Mouse (Mus musculus): ENCODE results near the gene Atcay. TPM values are rescaled to one million over a fixed set of nuclear protein-coding genes. Genes with fewer than 3 reads are reported as not detected.

Gene Atcay
- 0.14 and 0.29 TPM in 2 replicates for polyA plus RNA-seq (2015; fragmentation: Nextera tagmentation; extraction: Ambion mirVana)

DNA sequence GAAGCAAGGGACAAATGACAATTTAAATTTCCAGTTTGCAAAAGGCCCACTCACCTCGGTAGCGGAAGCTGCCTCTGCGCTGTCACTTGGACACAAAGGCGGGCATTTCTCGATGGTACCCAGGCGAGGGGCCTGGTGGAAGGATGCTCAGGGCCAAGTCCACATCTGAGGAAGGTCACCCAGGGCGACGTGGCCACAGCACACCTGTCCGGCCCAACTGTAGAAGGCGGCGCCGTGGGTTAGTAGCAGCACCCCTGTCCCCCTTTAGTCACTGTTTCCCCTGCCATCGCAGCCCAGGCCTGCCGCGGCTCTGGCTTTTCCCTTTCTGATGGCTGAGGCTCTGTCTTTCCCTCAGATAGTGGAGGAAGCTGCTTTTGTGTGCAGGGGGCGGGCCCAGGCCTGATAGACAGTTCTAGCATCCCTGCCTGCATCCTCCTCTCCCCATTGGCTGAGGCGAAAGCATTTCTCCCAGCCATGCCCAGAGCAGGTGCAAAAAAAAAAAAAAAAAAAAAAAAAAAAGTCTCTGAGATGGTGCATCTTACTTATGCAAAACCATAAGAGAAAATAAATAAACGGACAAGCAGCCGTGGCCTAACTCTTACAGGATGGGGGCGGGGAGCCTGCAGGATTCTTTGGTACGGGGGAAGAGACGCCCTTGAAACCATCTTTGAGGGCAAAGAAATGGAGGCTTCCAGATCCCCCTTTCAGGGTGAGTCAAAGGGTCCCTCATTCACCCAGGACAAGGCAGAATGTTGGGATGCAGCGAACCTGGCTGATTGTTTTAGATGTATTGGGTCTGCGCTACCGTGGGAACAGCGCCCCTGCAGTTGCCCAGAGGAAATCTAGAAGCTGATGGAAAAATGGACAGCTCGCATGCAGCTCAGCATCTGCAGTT lies at the start of gene Atcay:
Atcay (minus strand) TSS at position 396 of the 895 bp plus-strand sequence.
- 10% methylated on average over 27 of the region's 27 CpGs for WGBS
- no peak within 1 kb of the TSS for H3K27ac ChIP-seq
- peaks cover 41% of the 10 kb centered on the region for H3K27me3 ChIP-seq
- H3K9ac ChIP-seq = no peak within 1 kb of the TSS
- H3K4me3 ChIP-seq = no peak within 1 kb of the TSS
- peaks cover 12% of the 10 kb centered on the region for H3K4me1 ChIP-seq
- no peaks in the 10 kb centered on the region for H3K9me3 ChIP-seq
- H3K4me2 ChIP-seq = no peak within 1 kb of the TSS
- H3K36me3 ChIP-seq = no peaks in the 10 kb centered on the region
- no peak for ATAC-seq (ENCODE audit: borderline replicate concordance, extremely low read depth, low FRiP score, low TSS enrichment)

DNA sequence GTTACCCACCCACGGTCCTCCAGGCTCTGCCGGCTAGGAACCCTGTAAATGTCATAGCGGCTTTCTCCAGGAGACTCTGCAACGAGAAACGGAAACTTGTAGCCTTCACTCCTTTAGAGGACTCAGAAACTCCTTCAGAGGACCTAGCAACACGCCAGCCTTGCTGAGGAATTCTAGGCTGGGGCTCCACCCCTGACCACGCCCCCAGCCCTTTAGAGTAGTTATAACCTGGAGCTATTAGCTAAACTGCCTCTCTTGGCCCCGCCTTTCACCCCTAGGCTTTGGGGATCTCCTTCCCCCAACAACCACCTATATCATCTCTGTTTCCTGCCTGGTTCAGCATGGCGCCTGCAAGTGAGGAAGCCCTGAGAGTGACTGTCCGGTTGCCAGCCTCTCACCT lies 48.9 kb upstream of the Atcay start:
- Histone ChIP-seq H3K27ac (no peak overlapping the region), H3K4me2 (no peak overlapping the region), H3K36me3 (no peaks in the 10 kb centered on the region), H3K9me3 (no peaks in the 10 kb centered on the region), H3K27me3 (peaks cover 35% of the 10 kb centered on the region), H3K4me1 (peaks cover 8% of the 10 kb centered on the region), H3K4me3 (no peak overlapping the region), H3K9ac (no peak overlapping the region)
- WGBS = 32% methylated on average over 10 of the region's 10 CpGs
- ATAC-seq (ENCODE audit: borderline replicate concordance, extremely low read depth, low FRiP score, low TSS enrichment) = no peak

DNA sequence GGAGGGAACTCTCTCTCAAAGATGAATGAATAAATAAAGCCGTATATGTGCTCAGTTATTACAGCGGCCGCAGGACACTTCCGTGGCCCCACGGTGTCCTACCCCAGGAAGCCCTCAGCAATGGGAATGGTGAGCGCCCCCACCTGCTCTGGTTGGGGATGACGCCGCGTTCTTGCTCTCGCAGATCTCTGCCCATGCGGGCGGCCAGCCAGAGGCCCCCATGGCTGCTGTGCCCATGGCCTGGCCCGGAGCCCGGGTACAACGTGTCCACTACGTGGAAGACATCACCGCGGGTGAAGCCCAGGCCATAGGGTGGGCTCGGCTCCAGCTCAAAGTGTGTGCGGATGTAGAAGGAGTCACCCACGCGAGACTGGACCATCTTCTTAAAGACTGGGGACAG lies 47.0 kb upstream of the Atcay start:
- H3K9ac ChIP-seq = no peak overlapping the region
- peaks cover 9% of the 10 kb centered on the region for H3K36me3 ChIP-seq
- no peak for ATAC-seq (ENCODE audit: borderline replicate concordance, extremely low read depth, low FRiP score, low TSS enrichment)
- WGBS = 72% methylated on average over 22 of the region's 22 CpGs
- H3K4me1 ChIP-seq = peaks cover 6% of the 10 kb centered on the region
- no peak overlapping the region for H3K27ac ChIP-seq
- no peak overlapping the region for H3K4me3 ChIP-seq
- no peak overlapping the region for H3K4me2 ChIP-seq
- H3K27me3 ChIP-seq = peaks cover 18% of the 10 kb centered on the region
- no peaks in the 10 kb centered on the region for H3K9me3 ChIP-seq

DNA sequence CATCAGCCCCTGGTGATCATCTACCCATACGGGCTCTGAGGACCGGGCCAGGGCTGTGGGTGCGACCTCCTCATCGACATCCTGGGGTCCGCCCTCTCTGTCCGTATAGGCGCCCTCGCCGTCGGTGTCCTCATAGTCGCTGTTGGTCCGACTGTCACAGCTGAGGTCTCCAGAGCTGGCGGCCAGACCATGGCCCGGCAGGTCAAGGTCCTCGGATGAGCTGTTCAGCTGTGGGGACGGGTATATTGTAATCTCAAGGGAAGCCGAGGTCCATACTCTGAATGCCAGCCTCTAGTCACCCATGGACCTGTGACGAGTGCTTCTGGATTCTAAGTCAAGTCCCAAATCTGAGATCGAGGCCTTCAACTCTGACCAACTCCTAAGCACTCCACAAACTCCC lies 43.2 kb upstream of the Atcay start:
- H3K4me2 ChIP-seq = no peak overlapping the region
- peaks cover 31% of the 10 kb centered on the region for H3K36me3 ChIP-seq
- no peaks in the 10 kb centered on the region for H3K27me3 ChIP-seq
- no peaks in the 10 kb centered on the region for H3K9me3 ChIP-seq
- no peak overlapping the region for H3K9ac ChIP-seq
- H3K4me3 ChIP-seq = no peak overlapping the region
- peaks cover 6% of the 10 kb centered on the region for H3K4me1 ChIP-seq
- WGBS = 94% methylated on average over 19 of the region's 19 CpGs
- no peak for ATAC-seq (ENCODE audit: borderline replicate concordance, extremely low read depth, low FRiP score, low TSS enrichment)
- H3K27ac ChIP-seq = no peak overlapping the region

DNA sequence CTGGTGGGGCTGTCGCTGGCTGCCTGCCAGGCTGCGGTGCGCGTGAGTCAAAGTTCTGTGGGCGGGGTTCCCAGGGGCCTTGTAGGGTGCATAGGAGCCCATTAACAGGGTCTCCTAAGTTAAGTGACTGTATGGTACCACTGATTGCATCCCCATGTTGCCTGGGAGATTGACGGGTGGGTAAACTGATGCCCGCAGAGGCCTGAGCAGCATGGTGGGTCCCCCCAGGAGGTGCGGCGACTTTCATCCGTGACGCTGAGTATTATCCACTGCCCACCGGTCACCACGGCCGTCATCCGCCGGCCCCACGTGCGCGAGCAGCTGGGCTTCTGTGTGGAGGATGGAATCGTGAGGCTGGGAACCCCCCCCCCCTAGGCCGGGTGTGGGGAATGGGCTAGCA lies 41.7 kb upstream of the Atcay start:
- Histone ChIP-seq H3K27me3 (no peaks in the 10 kb centered on the region), H3K9ac (no peak overlapping the region), H3K4me3 (no peak overlapping the region), H3K36me3 (peaks cover 31% of the 10 kb centered on the region), H3K27ac (no peak overlapping the region), H3K9me3 (no peaks in the 10 kb centered on the region), H3K4me1 (peaks cover 16% of the 10 kb centered on the region), H3K4me2 (no peak overlapping the region)
- no peak for ATAC-seq (ENCODE audit: borderline replicate concordance, extremely low read depth, low FRiP score, low TSS enrichment)
- WGBS = 90% methylated on average over 21 of the region's 21 CpGs

DNA sequence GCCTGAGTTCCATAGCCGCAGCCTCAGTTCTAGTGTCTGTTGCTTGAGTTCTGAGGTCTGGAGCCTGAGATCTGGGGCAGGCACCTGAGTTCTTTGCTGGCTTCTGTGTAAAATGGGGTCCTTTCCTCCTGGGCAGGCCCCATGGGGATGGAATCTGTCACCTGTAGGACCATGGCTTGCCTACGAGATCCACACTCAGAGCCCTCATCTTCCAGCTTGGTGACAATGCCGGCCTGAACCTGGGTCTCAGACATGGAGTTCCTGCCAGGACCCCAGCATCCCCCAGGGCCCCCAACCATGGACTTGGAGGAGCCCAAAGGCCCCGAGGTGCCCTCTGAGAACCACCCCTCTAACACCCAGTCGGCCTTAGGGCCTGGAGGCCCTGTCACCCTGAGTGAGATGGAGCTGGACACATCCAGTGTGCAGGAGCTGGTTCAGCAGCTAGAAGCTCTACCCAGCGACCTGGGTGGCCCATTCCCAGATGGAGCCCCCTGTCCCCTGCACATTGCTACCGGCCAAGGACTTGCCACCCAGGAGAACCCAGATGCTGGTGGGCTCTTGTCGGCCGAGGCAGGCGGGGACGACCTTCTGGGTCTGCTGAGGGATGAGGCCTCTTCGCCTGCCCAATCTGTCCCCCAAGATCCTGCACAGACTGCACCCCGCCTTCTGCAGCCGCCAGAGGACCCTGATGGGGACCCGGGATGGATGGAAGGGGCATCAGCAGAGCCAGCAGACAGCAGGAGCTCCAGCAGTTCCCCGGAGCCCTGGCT lies 38.2 kb upstream of the Atcay start:
- H3K4me1 ChIP-seq = peaks cover 23% of the 10 kb centered on the region
- H3K36me3 ChIP-seq = peaks cover 42% of the 10 kb centered on the region
- H3K4me3 ChIP-seq = peak overlapping the region; percentile 58
- H3K9ac ChIP-seq = peak overlapping the region; percentile 74
- 75% methylated on average over 16 of the region's 16 CpGs for WGBS
- H3K27me3 ChIP-seq = no peaks in the 10 kb centered on the region
- no peak for ATAC-seq (ENCODE audit: borderline replicate concordance, extremely low read depth, low FRiP score, low TSS enrichment)
- H3K9me3 ChIP-seq = no peaks in the 10 kb centered on the region
- no peak overlapping the region for H3K27ac ChIP-seq
- peak overlapping the region; percentile 83 for H3K4me2 ChIP-seq

DNA sequence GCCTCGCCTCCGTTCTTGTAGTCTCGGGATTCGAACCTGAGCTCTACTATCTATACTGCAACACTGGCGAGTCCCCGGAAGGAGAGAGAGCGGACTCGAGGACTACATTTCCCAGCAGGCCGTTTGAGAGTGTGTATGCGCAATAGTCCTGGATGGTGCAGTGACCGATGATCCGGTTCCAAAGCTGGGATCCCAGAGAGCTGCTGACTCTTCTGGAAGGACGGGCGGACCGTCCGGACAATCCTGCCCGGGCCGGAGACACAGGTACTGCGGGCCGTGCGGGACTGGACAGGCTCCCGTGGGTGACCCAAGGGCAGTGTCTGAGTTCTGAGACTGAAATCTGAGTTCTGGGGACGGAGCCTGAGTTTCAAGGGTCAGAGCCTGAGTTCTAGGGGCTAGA lies 37.4 kb upstream of the Atcay start:
- H3K4me2 ChIP-seq = peak overlapping the region; percentile 83
- peak overlapping the region; percentile 58 for H3K4me3 ChIP-seq
- H3K4me1 ChIP-seq = peaks cover 23% of the 10 kb centered on the region
- peaks cover 45% of the 10 kb centered on the region for H3K36me3 ChIP-seq
- no peaks in the 10 kb centered on the region for H3K9me3 ChIP-seq
- no peaks in the 10 kb centered on the region for H3K27me3 ChIP-seq
- ATAC-seq (ENCODE audit: borderline replicate concordance, extremely low read depth, low FRiP score, low TSS enrichment) = peak; percentile 41; the same call in 1 of the 2 replicates
- H3K27ac ChIP-seq = peak overlapping the region; percentile 30; the same call in 1 of the 2 replicates
- peak overlapping the region; percentile 74 for H3K9ac ChIP-seq
- 2% methylated on average over 23 of the region's 23 CpGs for WGBS

DNA sequence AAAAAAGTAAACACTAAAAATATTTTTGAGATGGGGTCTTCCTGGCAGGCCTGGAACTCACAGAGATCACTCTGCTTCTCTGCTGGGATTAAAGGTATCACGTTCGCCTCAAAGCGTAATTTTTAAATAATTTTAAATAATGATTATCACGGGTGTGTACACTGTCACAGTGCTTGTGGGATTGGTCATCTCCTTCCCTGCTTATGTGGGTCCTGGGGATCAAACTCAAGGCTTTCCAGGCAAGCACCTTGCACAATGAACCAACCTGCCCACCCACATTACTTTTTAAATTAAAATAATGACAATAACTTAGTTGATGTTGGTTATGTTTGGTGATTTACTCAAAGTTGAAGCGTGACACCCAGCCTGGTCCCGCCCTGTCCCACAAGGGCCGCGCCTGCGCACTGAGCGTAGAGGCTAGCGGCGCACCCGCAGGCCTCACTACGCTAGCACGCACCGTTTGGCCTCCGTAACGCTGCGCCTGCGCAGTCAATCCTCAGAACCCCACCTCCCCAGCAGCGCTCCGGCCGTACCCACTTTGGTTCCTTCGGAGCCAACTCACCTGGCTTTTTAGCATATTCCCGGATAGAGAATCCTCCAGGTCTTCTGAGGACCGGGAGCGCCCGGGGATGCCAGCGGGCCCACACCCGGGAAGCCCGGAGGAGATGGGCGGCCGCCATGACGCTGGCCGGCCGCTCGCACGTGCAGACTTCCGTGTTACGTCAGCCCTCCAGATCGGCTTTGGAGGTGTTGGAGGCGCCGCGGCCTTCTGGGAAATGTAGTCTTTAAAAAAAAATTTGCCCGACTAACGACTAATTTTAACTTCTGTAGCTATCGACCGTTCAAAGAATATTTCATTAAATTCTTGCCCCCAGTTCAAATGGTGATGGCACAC lies 35.8 kb upstream of the Atcay start, which contains the start of the genes Mrpl54 and Apba3:
Mrpl54 (minus strand) TSS at position 724 of the 895 bp plus-strand sequence.
Apba3 (plus strand) TSS at position 750 of the 895 bp plus-strand sequence.
- Histone ChIP-seq H3K4me2 (peak within 1 kb of the TSS; percentile 83), H3K36me3 (peaks cover 31% of the 10 kb centered on the region), H3K27ac (peak within 1 kb of the TSS; percentile 84), H3K4me1 (peaks cover 23% of the 10 kb centered on the region), H3K9ac (peak within 1 kb of the TSS; percentile 85), H3K4me3 (peak within 1 kb of the TSS; percentile 85), H3K9me3 (no peaks in the 10 kb centered on the region), H3K27me3 (no peaks in the 10 kb centered on the region)
- WGBS = under 1% methylated on average over 48 of the region's 48 CpGs
- ATAC-seq (ENCODE audit: borderline replicate concordance, extremely low read depth, low FRiP score, low TSS enrichment) = peak; percentile 93

DNA sequence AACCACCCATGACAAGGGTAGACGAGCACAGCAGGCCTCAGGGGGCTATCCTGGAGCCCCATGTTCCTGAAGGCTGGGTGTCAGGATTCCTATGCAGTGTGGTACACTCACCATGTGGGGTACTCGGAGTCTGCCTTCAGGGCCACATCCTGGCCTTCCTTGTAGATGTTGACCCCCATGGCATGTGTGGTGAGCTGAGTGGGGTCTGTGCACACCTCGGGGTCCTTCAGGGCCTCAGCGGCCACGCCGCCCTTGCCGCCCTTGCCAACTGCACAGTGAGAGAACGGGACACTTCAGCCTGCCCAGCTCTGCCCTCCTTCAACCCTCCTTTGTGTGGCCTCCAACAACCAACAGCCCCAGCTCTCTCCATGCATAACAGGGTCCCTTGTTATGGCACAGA lies 34.9 kb upstream of the Atcay start:
- ATAC-seq (ENCODE audit: borderline replicate concordance, extremely low read depth, low FRiP score, low TSS enrichment) = no peak
- Histone ChIP-seq H3K36me3 (peaks cover 22% of the 10 kb centered on the region; the same call in 1 of the 2 replicates), H3K27ac (no peak overlapping the region), H3K4me2 (peak overlapping the region; percentile 75), H3K9me3 (no peaks in the 10 kb centered on the region), H3K4me1 (peaks cover 23% of the 10 kb centered on the region), H3K4me3 (peak overlapping the region; percentile 85), H3K27me3 (peaks cover 3% of the 10 kb centered on the region), H3K9ac (peak overlapping the region; percentile 85; the same call in 1 of the 2 replicates)
- 91% methylated on average over 8 of the region's 8 CpGs for WGBS

DNA sequence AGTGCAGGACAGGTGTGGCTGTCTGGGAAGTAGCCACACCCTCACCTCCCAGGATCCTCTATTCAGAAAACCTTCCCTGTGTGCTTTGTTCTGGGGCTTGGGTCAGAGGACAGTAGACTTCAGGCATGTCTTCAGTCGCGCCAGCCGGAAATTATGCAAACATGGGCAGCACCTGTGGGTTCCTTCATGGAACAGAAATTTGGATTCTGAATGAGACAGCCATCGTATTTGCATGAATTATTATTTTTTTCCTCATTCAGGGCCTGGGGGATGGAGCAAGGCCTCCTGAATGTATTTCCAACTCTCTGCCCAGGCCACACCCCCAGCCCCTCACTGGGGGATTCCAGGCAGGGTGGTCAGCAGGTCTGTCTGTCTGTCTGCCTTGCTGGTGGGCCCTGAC lies 30.4 kb upstream of the Atcay start:
- peaks cover 48% of the 10 kb centered on the region for H3K27me3 ChIP-seq
- H3K27ac ChIP-seq = no peak overlapping the region
- no peak overlapping the region for H3K4me2 ChIP-seq
- H3K36me3 ChIP-seq = peaks cover 21% of the 10 kb centered on the region; the same call in 1 of the 2 replicates
- H3K4me1 ChIP-seq = peaks cover 15% of the 10 kb centered on the region
- 87% methylated on average over 4 of the region's 4 CpGs for WGBS
- H3K9ac ChIP-seq = no peak overlapping the region
- ATAC-seq (ENCODE audit: borderline replicate concordance, extremely low read depth, low FRiP score, low TSS enrichment) = no peak
- no peaks in the 10 kb centered on the region for H3K9me3 ChIP-seq
- H3K4me3 ChIP-seq = no peak overlapping the region

All from lung, embryonic 15.5 days (tissue).